Mouse (Mus musculus): Measurements from ENCODE around the gene Acta2. TPM values are rescaled to one million over a fixed set of nuclear protein-coding genes. Genes with fewer than 3 reads are reported as not detected.

Gene Acta2
- polyA plus RNA-seq, 1 experiment: 2,495 TPM

DNA sequence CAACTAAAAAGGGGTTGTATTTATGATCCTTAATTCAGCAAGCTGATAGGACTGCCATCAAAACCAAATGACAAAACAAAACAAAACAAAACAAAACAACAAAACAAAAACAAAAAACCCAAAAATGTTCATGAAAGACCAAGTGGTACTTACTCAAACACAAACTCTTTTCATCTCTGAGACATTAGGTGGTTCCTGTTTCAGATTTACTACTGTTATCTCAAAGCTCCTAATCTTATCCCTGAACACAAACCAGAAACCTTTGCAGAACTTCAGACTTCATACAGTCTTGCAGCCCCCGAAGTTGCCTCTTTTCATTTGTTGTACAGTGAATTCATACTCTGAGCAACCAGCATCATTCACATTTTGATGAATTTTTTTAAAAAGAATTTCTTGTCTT is 43.1 kb upstream of the Acta2 start:
- H3K27me3 ChIP-seq (ENCODE audit: control insufficient read depth, insufficient read depth, insufficient read length): no peaks in the 10 kb centered on the region
- H3ac ChIP-seq (ENCODE audit: control insufficient read depth, insufficient read length): no peak overlapping the region
- H3K4me3 ChIP-seq: no peak overlapping the region
- H3K79me2 ChIP-seq (ENCODE audit: control insufficient read depth, insufficient read depth): no peaks in the 10 kb centered on the region
- H3K4me2 ChIP-seq (ENCODE audit: low read depth): no peak overlapping the region
- H3K36me3 ChIP-seq (ENCODE audit: control insufficient read depth, insufficient read depth): no peaks in the 10 kb centered on the region
- TF ChIP-seq REST (IDR thresholded peaks at IDR 0.05; ENCODE audit: insufficient read depth, insufficient read length) (no peak), MYOD1 (IDR thresholded peaks at IDR 0.05; ENCODE audit: control insufficient read depth in 1 of 3, insufficient read length in 2 of 3, low read depth in 2 of 3) (no peak), MYOG (IDR thresholded peaks at IDR 0.05; ENCODE audit: control insufficient read depth in 1 of 3, insufficient read depth in 1 of 3, insufficient read length in 2 of 3, low read depth in 2 of 3) (no peak), TCF12 (IDR thresholded peaks at IDR 0.05; ENCODE audit: insufficient read depth, poor library complexity, severe bottlenecking) (no peak), POLR2AphosphoS2 (IDR thresholded peaks at IDR 0.05; ENCODE audit: insufficient read length, low read depth) (no peak), TCF3 (IDR thresholded peaks at IDR 0.05; ENCODE audit: insufficient read length, low read depth) (no peak), SRF (IDR thresholded peaks at IDR 0.05; ENCODE audit: control insufficient read depth, insufficient read length, low read depth) (no peak), POLR2A (IDR thresholded peaks at IDR 0.05; ENCODE audit: insufficient read length, low read depth) (no peak), CEBPB (IDR thresholded peaks at IDR 0.05; ENCODE audit: insufficient read depth, poor library complexity, severe bottlenecking) (no peak), E2F4 (IDR thresholded peaks at IDR 0.05; ENCODE audit: insufficient read depth) (no peak), USF1 (IDR thresholded peaks at IDR 0.05; ENCODE audit: low read depth) (no peak)

DNA sequence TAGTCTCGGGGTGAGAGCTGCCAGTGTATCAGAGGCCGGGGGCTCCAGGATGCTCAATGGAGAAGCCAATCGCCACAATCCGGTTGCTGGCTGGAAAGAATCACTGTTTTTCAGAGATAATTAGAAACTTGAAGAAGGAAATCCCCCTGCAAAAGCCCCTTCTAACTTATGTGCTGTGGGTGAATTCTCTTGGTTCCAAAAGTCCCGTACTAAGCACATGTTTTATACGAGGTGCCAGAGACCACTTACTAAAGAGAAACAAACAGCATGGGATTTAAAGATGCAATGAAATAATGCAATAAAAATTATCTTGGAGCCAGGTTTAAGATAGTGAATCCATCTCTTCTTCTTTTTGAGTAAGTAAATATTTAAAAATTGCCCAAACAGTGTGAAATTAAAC is 40.1 kb upstream of the Acta2 start:
- TF ChIP-seq POLR2AphosphoS2 (IDR thresholded peaks at IDR 0.05; ENCODE audit: insufficient read length, low read depth): no peak
- no peak for TF ChIP-seq REST (IDR thresholded peaks at IDR 0.05; ENCODE audit: insufficient read depth, insufficient read length)
- no peak for TF ChIP-seq MYOG (IDR thresholded peaks at IDR 0.05; ENCODE audit: control insufficient read depth in 1 of 3, insufficient read depth in 1 of 3, insufficient read length in 2 of 3, low read depth in 2 of 3)
- no peak for TF ChIP-seq TCF3 (IDR thresholded peaks at IDR 0.05; ENCODE audit: insufficient read length, low read depth)
- TF ChIP-seq CEBPB (IDR thresholded peaks at IDR 0.05; ENCODE audit: insufficient read depth, poor library complexity, severe bottlenecking): no peak
- TF ChIP-seq MYOD1 (IDR thresholded peaks at IDR 0.05; ENCODE audit: control insufficient read depth in 1 of 3, insufficient read length in 2 of 3, low read depth in 2 of 3): no peak
- no peak for TF ChIP-seq POLR2A (IDR thresholded peaks at IDR 0.05; ENCODE audit: insufficient read length, low read depth)
- no peak for TF ChIP-seq USF1 (IDR thresholded peaks at IDR 0.05; ENCODE audit: low read depth)
- TF ChIP-seq MAX (IDR thresholded peaks at IDR 0.05; ENCODE audit: low read depth): no peak
- no peak for TF ChIP-seq E2F4 (IDR thresholded peaks at IDR 0.05; ENCODE audit: insufficient read depth)
- no peak for TF ChIP-seq SRF (IDR thresholded peaks at IDR 0.05; ENCODE audit: control insufficient read depth, insufficient read length, low read depth)
- TF ChIP-seq TCF12 (IDR thresholded peaks at IDR 0.05; ENCODE audit: insufficient read depth, poor library complexity, severe bottlenecking): no peak
- H3K4me2 ChIP-seq (ENCODE audit: low read depth): no peak overlapping the region
- H3K4me3 ChIP-seq: no peak overlapping the region
- no peaks in the 10 kb centered on the region for H3K36me3 ChIP-seq (ENCODE audit: control insufficient read depth, insufficient read depth)
- no peaks in the 10 kb centered on the region for H3K79me2 ChIP-seq (ENCODE audit: control insufficient read depth, insufficient read depth)
- H3K27me3 ChIP-seq (ENCODE audit: control insufficient read depth, insufficient read depth, insufficient read length): no peaks in the 10 kb centered on the region
- no peak overlapping the region for H3ac ChIP-seq (ENCODE audit: control insufficient read depth, insufficient read length)

DNA sequence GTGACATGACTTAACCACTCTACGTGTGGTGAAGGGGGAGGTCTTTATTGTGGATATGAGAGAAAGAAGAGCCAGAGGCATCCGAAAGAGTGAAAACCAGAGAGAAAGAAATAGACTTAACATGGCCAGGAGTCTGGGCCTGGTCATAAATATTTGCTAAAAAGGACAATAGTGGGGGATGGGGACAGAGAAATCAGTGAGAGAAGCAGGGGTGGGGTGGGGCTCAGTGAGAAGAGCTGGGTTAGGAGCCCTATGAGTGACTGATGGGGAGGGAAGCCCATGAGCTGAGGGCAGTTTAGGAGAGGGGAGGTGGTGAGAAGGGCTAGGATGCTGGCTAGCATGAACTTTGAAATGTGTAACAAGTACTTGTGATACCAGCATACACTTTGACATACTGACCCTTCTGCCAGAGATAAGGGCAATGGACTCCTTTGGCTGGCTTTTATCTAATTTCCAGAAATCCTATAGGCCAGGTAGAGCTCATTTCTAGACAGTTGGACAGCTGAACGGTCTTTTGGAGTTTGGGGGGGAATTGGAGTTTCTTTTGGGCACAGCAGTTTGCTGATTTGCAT is 38.1 kb upstream of the Acta2 start:
- TF ChIP-seq TCF3 (IDR thresholded peaks at IDR 0.05; ENCODE audit: insufficient read length, low read depth) (no peak), E2F4 (IDR thresholded peaks at IDR 0.05; ENCODE audit: insufficient read depth) (no peak), SRF (IDR thresholded peaks at IDR 0.05; ENCODE audit: control insufficient read depth, insufficient read length, low read depth) (no peak), CEBPB (IDR thresholded peaks at IDR 0.05; ENCODE audit: insufficient read depth, poor library complexity, severe bottlenecking) (no peak), POLR2AphosphoS2 (IDR thresholded peaks at IDR 0.05; ENCODE audit: insufficient read length, low read depth) (no peak), USF1 (IDR thresholded peaks at IDR 0.05; ENCODE audit: low read depth) (no peak)
- H3K36me3 ChIP-seq (ENCODE audit: control insufficient read depth, insufficient read depth): no peaks in the 10 kb centered on the region
- H3K79me2 ChIP-seq (ENCODE audit: control insufficient read depth, insufficient read depth): no peaks in the 10 kb centered on the region
- H3K27me3 ChIP-seq (ENCODE audit: control insufficient read depth, insufficient read depth, insufficient read length): no peaks in the 10 kb centered on the region
- H3ac ChIP-seq (ENCODE audit: control insufficient read depth, insufficient read length): no peak overlapping the region
- H3K4me2 ChIP-seq (ENCODE audit: low read depth): no peak overlapping the region
- H3K4me3 ChIP-seq: no peak overlapping the region

DNA sequence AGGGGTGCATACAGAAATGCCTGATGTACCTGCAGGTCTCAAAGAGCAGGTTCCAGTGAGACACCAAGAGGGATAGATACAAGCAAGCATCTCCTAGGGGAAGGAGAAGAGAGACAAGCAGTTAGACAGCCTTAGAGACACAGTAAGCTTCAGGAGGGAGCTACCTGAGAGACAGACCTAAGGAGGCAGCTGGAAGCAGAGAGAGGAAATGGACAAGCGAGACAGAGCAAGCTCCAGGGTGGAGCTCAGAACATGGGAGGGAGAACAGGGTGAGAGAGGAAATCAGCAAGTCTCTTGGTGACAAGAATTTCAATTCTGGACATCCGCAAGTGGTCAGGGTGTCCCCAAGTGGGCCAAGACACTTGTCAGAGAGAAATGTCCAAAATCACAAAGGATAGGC is 37.3 kb upstream of the Acta2 start:
- TF ChIP-seq POLR2A (IDR thresholded peaks at IDR 0.05; ENCODE audit: insufficient read length, low read depth) (no peak), POLR2AphosphoS2 (IDR thresholded peaks at IDR 0.05; ENCODE audit: insufficient read length, low read depth) (no peak), SRF (IDR thresholded peaks at IDR 0.05; ENCODE audit: control insufficient read depth, insufficient read length, low read depth) (no peak), MYOG (IDR thresholded peaks at IDR 0.05; ENCODE audit: control insufficient read depth in 1 of 3, insufficient read depth in 1 of 3, insufficient read length in 2 of 3, low read depth in 2 of 3) (no peak), TCF12 (IDR thresholded peaks at IDR 0.05; ENCODE audit: insufficient read depth, poor library complexity, severe bottlenecking) (no peak), E2F4 (IDR thresholded peaks at IDR 0.05; ENCODE audit: insufficient read depth) (no peak), USF1 (IDR thresholded peaks at IDR 0.05; ENCODE audit: low read depth) (no peak), REST (IDR thresholded peaks at IDR 0.05; ENCODE audit: insufficient read depth, insufficient read length) (no peak), MAX (IDR thresholded peaks at IDR 0.05; ENCODE audit: low read depth) (no peak), CEBPB (IDR thresholded peaks at IDR 0.05; ENCODE audit: insufficient read depth, poor library complexity, severe bottlenecking) (no peak), MYOD1 (IDR thresholded peaks at IDR 0.05; ENCODE audit: control insufficient read depth in 1 of 3, insufficient read length in 2 of 3, low read depth in 2 of 3) (no peak), TCF3 (IDR thresholded peaks at IDR 0.05; ENCODE audit: insufficient read length, low read depth) (no peak)
- H3K4me2 ChIP-seq (ENCODE audit: low read depth): no peak overlapping the region
- H3K4me3 ChIP-seq: no peak overlapping the region
- H3K36me3 ChIP-seq (ENCODE audit: control insufficient read depth, insufficient read depth): no peaks in the 10 kb centered on the region
- no peak overlapping the region for H3ac ChIP-seq (ENCODE audit: control insufficient read depth, insufficient read length)
- no peaks in the 10 kb centered on the region for H3K27me3 ChIP-seq (ENCODE audit: control insufficient read depth, insufficient read depth, insufficient read length)
- H3K79me2 ChIP-seq (ENCODE audit: control insufficient read depth, insufficient read depth): no peaks in the 10 kb centered on the region

All from myocyte (in vitro differentiated cells).